Mouse (Mus musculus) ES-E14 (cell line): ENCODE data around the gene Rpap2.

Experiments used
- CHD2 ChIP-seq: IDR thresholded peaks from 2 replicates; pipeline ENCODE4 v1.6.1; 2014; ENCODE audit warnings: mild to moderate bottlenecking, low read depth, low read length, inconsistent platforms
- HCFC1 ChIP-seq: IDR thresholded peaks from 2 replicates; pipeline ENCODE4 v1.6.1; 2012; ENCODE audit warnings: low read length, inconsistent platforms, borderline replicate concordance; ENCODE audit not compliant: insufficient read depth
- MAFK ChIP-seq: IDR thresholded peaks from 2 replicates; pipeline ENCODE4 v1.6.1; 2014; ENCODE audit warnings: mild to moderate bottlenecking, low read depth, low read length, inconsistent platforms; ENCODE audit not compliant: insufficient read depth
- ZC3H11A ChIP-seq: IDR thresholded peaks from 2 replicates; pipeline ENCODE4 v1.6.1; 2012; ENCODE audit warnings: low read depth, mild to moderate bottlenecking, inconsistent platforms, low read length, borderline replicate concordance
- ZNF384 ChIP-seq: IDR thresholded peaks from 2 replicates; pipeline ENCODE4 v1.6.1; 2012; ENCODE audit warnings: low read depth, low read length, inconsistent platforms

- TF ChIP-seq ZC3H11A (no peak), ZNF384 (no peak), HCFC1 (no peak), CHD2 (no peak), MAFK (no peak)
These were observed 39.9 kb downstream of the Rpap2 start for GRCm38 (mm10) chr5:107637106-107637505.
